Mouse (Mus musculus) midbrain, embryonic 11.5 days (tissue): ENCODE results near the gene Zic4. TPM values are rescaled to one million over a fixed set of nuclear protein-coding genes. Genes with fewer than 3 reads are reported as not detected.

Source experiments
- ATAC-seq: fragments of 200-750 bp; cut with Nextera tagmentation; 2 replicates; pipeline ENCODE4 v1.8.0; 2017; ENCODE audit warnings: moderate TSS enrichment, moderate library complexity; ENCODE audit not compliant: low FRiP score
- DNase-seq: peaks from one replicate; pipeline ENCODE4 v3.0.0; 2015; ENCODE audit warnings: low spot score; ENCODE audit errors: missing footprints
- H3K27ac ChIP-seq: fragments of 300-500 bp; sonication (generic); 2 replicates; pipeline ENCODE4 v1.5.1; 2014; ENCODE audit warnings: low read depth, low read length
- H3K27me3 ChIP-seq: fragments of 300-500 bp; sonication (generic); 2 replicates; pipeline ENCODE4 v1.6.1; 2014; ENCODE audit warnings: mild to moderate bottlenecking, low read length, moderate library complexity, mixed read lengths; ENCODE audit not compliant: control insufficient read depth, insufficient read depth
- H3K36me3 ChIP-seq: fragments of 300-500 bp; sonication (generic); 2 replicates; pipeline ENCODE4 v1.6.1; 2014; ENCODE audit warnings: mild to moderate bottlenecking, low read length, moderate library complexity, mixed read lengths; ENCODE audit not compliant: control insufficient read depth, insufficient read depth
- H3K4me1 ChIP-seq: fragments of 300-500 bp; sonication (generic); 2 replicates; pipeline ENCODE4 v1.6.1; 2014; ENCODE audit warnings: low read length; ENCODE audit not compliant: control insufficient read depth, insufficient read depth
- H3K4me2 ChIP-seq: fragments of 300-500 bp; sonication (generic); 2 replicates; pipeline ENCODE4 v1.6.1; 2014; ENCODE audit warnings: mild to moderate bottlenecking, moderate library complexity
- H3K4me3 ChIP-seq: fragments of 300-500 bp; sonication (generic); 2 replicates; pipeline ENCODE4 v1.5.1; 2014; ENCODE audit warnings: low read depth, low read length
- H3K9ac ChIP-seq: fragments of 300-500 bp; sonication (generic); 2 replicates; pipeline ENCODE4 v1.6.1; 2014; ENCODE audit warnings: low read length
- H3K9me3 ChIP-seq: fragments of 300-500 bp; sonication (generic); 2 replicates; pipeline ENCODE4 v1.6.1; 2016; ENCODE audit warnings: low read length; ENCODE audit not compliant: control insufficient read depth
- WGBS: fragments of 180-500 bp; shearing (Covaris S2); extraction: QIAGEN DNeasy Blood & Tissue Kit; methylation state at CpG from one replicate; pipeline ENCODE4 v1.1.7; 2014; 5-methylcytosine and 5-hydroxymethylcytosine counted together
- polyA plus RNA-seq: library from polyadenylated mRNA; unstranded; fragments of >200 nt; fragmentation: Nextera tagmentation; extraction: Ambion mirVana; gene quantifications from 2 replicates; pipeline ENCODE4 v1.2.1, GENCODE M21; 2014

Gene Zic4
- polyA plus RNA-seq, 1 experiment from 2014 or later, result 41.7 TPM

- ATAC-seq (0 out of 2 replicates have a peak, but pooled peaks have one; percentile 16), DNase-seq (peak; percentile 92)
- peak overlapping the region; percentile 34 for H3K4me2 ChIP-seq
- peaks cover 15% of the 10 kb centered on the region for H3K4me1 ChIP-seq
- H3K36me3 ChIP-seq, result no peaks in the 10 kb centered on the region
- under 1% methylated on average over 17 of the region's 17 CpGs for WGBS
- H3K27ac ChIP-seq, result peak overlapping the region; percentile 55
- no peak overlapping the region; the same call in 1 of the 2 replicates for H3K9ac ChIP-seq
- H3K9me3 ChIP-seq, result no peaks in the 10 kb centered on the region
- peaks cover 87% of the 10 kb centered on the region for H3K27me3 ChIP-seq
- peak overlapping the region; percentile 17 for H3K4me3 ChIP-seq
Measured at GRCm38 (mm10) chr9:91386502-91386890, 24.3 kb downstream of the Zic4 start.

GRCm38 (mm10) chr9:91386891-91387739, 24.9 kb downstream of the Zic4 start:
- Histone ChIP-seq H3K27ac (peak overlapping the region; percentile 55), H3K9ac (peak overlapping the region; percentile 43), H3K27me3 (peaks cover 87% of the 10 kb centered on the region), H3K36me3 (no peaks in the 10 kb centered on the region), H3K4me1 (peaks cover 15% of the 10 kb centered on the region), H3K4me3 (peak overlapping the region; percentile 17), H3K9me3 (no peaks in the 10 kb centered on the region), H3K4me2 (peak overlapping the region; percentile 34)
- WGBS, result under 1% methylated on average over 31 of the region's 31 CpGs
- DNase-seq (peak; percentile 97), ATAC-seq (peak; percentile 39)

GRCm38 (mm10) chr9:91387740-91388080, 25.5 kb downstream of the Zic4 start:
- peak overlapping the region; percentile 55; the same call in 1 of the 2 replicates for H3K27ac ChIP-seq
- no peak overlapping the region; the same call in 1 of the 2 replicates for H3K9ac ChIP-seq
- peaks cover 15% of the 10 kb centered on the region for H3K4me1 ChIP-seq
- no peaks in the 10 kb centered on the region for H3K36me3 ChIP-seq
- under 1% methylated on average over 5 of the region's 5 CpGs for WGBS
- DNase-seq (peak; percentile 93), ATAC-seq (no peak)
- peaks cover 86% of the 10 kb centered on the region for H3K27me3 ChIP-seq
- no peak overlapping the region for H3K4me3 ChIP-seq
- H3K9me3 ChIP-seq, result no peaks in the 10 kb centered on the region
- H3K4me2 ChIP-seq, result peak overlapping the region; percentile 34; the same call in 1 of the 2 replicates

GRCm38 (mm10) chr9:91388173-91388572, 26.0 kb downstream of the Zic4 start:
- Histone ChIP-seq H3K9ac (0 out of 2 replicates have a peak overlapping the region, but pooled peaks have one; percentile 37), H3K9me3 (no peaks in the 10 kb centered on the region), H3K4me1 (peaks cover 16% of the 10 kb centered on the region), H3K4me2 (peak overlapping the region; percentile 22; the same call in 1 of the 2 replicates), H3K36me3 (no peaks in the 10 kb centered on the region), H3K4me3 (no peak overlapping the region), H3K27ac (peak overlapping the region; percentile 22; the same call in 1 of the 2 replicates), H3K27me3 (peaks cover 87% of the 10 kb centered on the region)
- no peak for DNase-seq
- 4% methylated on average over 4 of the region's 4 CpGs for WGBS
- no peak for ATAC-seq

GRCm38 (mm10) chr9:91393376-91394068, 31.3 kb downstream of the Zic4 start:
- ATAC-seq (0 out of 2 replicates have a peak, but pooled peaks have one; percentile 18), DNase-seq (peak; percentile 91)
- Histone ChIP-seq H3K9ac (no peak overlapping the region), H3K9me3 (no peaks in the 10 kb centered on the region), H3K4me2 (no peak overlapping the region), H3K36me3 (no peaks in the 10 kb centered on the region), H3K4me3 (no peak overlapping the region), H3K27me3 (peaks cover 94% of the 10 kb centered on the region), H3K4me1 (peaks cover 21% of the 10 kb centered on the region), H3K27ac (no peak overlapping the region)
- 4% methylated on average over 8 of the region's 8 CpGs for WGBS

- Histone ChIP-seq H3K4me1 (peaks cover 21% of the 10 kb centered on the region), H3K9ac (no peak overlapping the region), H3K27ac (no peak overlapping the region), H3K9me3 (no peaks in the 10 kb centered on the region), H3K4me2 (no peak overlapping the region; the same call in 1 of the 2 replicates), H3K36me3 (no peaks in the 10 kb centered on the region), H3K4me3 (no peak overlapping the region), H3K27me3 (peaks cover 95% of the 10 kb centered on the region)
- 2% methylated on average over 14 of the region's 14 CpGs for WGBS
- ATAC-seq (peak; percentile 77), DNase-seq (peak; percentile 94)
Measured at GRCm38 (mm10) chr9:91394211-91394646, 32.0 kb downstream of the Zic4 start.

- H3K4me2 ChIP-seq, result no peak overlapping the region
- H3K4me1 ChIP-seq, result peaks cover 18% of the 10 kb centered on the region
- 6% methylated on average over 14 of the region's 14 CpGs for WGBS
- no peak overlapping the region for H3K27ac ChIP-seq
- no peaks in the 10 kb centered on the region for H3K36me3 ChIP-seq
- no peaks in the 10 kb centered on the region for H3K9me3 ChIP-seq
- no peak overlapping the region for H3K9ac ChIP-seq
- H3K27me3 ChIP-seq, result peaks cover 95% of the 10 kb centered on the region
- DNase-seq, result peak; percentile 92
- ATAC-seq, result no peak
- H3K4me3 ChIP-seq, result no peak overlapping the region
Measured at GRCm38 (mm10) chr9:91395066-91395772, 33.0 kb downstream of the Zic4 start.

- H3K4me1 ChIP-seq, result peaks cover 2% of the 10 kb centered on the region
- 13% methylated on average over 7 of the region's 7 CpGs for WGBS
Measured at GRCm38 (mm10) chr9:91399976-91400375, 37.8 kb downstream of the Zic4 start.

More at GRCm38 (mm10) chr9:91399976-91400375, 37.8 kb downstream of the Zic4 start:
- no peak for ATAC-seq
- DNase-seq, result peak; percentile 83
- Histone ChIP-seq H3K36me3 (no peaks in the 10 kb centered on the region), H3K9me3 (no peaks in the 10 kb centered on the region), H3K27me3 (peaks cover 96% of the 10 kb centered on the region), H3K4me3 (no peak overlapping the region), H3K27ac (no peak overlapping the region), H3K9ac (no peak overlapping the region), H3K4me2 (no peak overlapping the region)
